Comparison of ENCODE assay signal across 18 mouse cellular contexts in genomic region chr10:93293621-93294020, GRCm38 (mm10). TPM values are rescaled to one million over a fixed set of nuclear protein-coding genes. Genes with fewer than 3 reads are reported as not detected.
DNase-seq lines count a peak whose midpoint lies in the region; ATAC-seq and TF ChIP-seq lines count a peak whose summit lies in the region.
"Had no signal": no experiment of that assay in that cellular context is flagged by ENCODE, and none has a peak within 500 bp of the region (broad histone marks: within the 10 kb centered on the region; RNA-seq: fewer than 3 reads in every experiment).

No protein-coding gene starts in this region.

- H3K4me3 ChIP-seq in heart, postnatal 0 days (ENCODE audit: low read depth, low read length), result no peak overlapping the region
- H3K4me3 ChIP-seq in layer of hippocampus, adult 2 months, result no peak overlapping the region
- no peak overlapping the region for H3K4me3 ChIP-seq in limb, embryonic 10.5 days
- H3K4me3 ChIP-seq in limb, embryonic 15.5 days, result no peak overlapping the region
- H3K4me3 ChIP-seq: forebrain, embryonic 12.5 days; hindbrain, embryonic 15.5 days; neural tube, embryonic 12.5 days had no signal

- H3K4me2 ChIP-seq in heart, postnatal 0 days (ENCODE audit: low read depth, low read length), result no peak overlapping the region
- no peak overlapping the region for H3K4me2 ChIP-seq in limb, embryonic 15.5 days
- H3K4me2 ChIP-seq: forebrain, embryonic 12.5 days; hindbrain, embryonic 15.5 days; neural tube, embryonic 12.5 days had no signal

- no peak for ATAC-seq in heart, postnatal 0 days (ENCODE audit: insufficient read depth, low read depth)
- ATAC-seq in limb, embryonic 15.5 days (ENCODE audit: insufficient number of reproducible peaks, low FRiP score, low TSS enrichment, low read depth), result no peak
- ATAC-seq: intestine, postnatal 0 days had no signal

- H3K27me3 ChIP-seq in heart, postnatal 0 days (ENCODE audit: control insufficient read depth, insufficient read depth, low read length), result no peaks in the 10 kb centered on the region
- H3K27me3 ChIP-seq in limb, embryonic 10.5 days (ENCODE audit: low read depth, poor library complexity, severe bottlenecking), result no peaks in the 10 kb centered on the region
- H3K27me3 ChIP-seq in limb, embryonic 15.5 days, result no peaks in the 10 kb centered on the region
- H3K27me3 ChIP-seq: forebrain, embryonic 12.5 days; hindbrain, embryonic 15.5 days; neural tube, embryonic 12.5 days had no signal

- no peaks in the 10 kb centered on the region for H3K9me3 ChIP-seq in heart, postnatal 0 days (replicated peaks; ENCODE audit: control insufficient read depth, low read length)
- H3K9me3 ChIP-seq in limb, embryonic 10.5 days (replicated peaks), result no peaks in the 10 kb centered on the region
- H3K9me3 ChIP-seq in limb, embryonic 15.5 days, result no peaks in the 10 kb centered on the region
- H3K9me3 ChIP-seq: forebrain, embryonic 12.5 days; hindbrain, embryonic 15.5 days; neural tube, embryonic 12.5 days had no signal

- 48% methylated on average over 7 of the region's 7 CpGs for WGBS in heart, postnatal 0 days
- 79% methylated on average over 7 of the region's 7 CpGs for WGBS in limb, embryonic 10.5 days
- 62% methylated on average over 7 of the region's 7 CpGs for WGBS in limb, embryonic 15.5 days

- TF ChIP-seq EP300 in heart, postnatal 0 days (IDR thresholded peaks at IDR 0.05; ENCODE audit: low read depth), result no peak

- peaks cover 11% of the 10 kb centered on the region; the same call in 1 of the 2 replicates for H3K4me1 ChIP-seq in heart, postnatal 0 days (ENCODE audit: control insufficient read depth, insufficient read depth)
- peaks cover 57% of the 10 kb centered on the region for H3K4me1 ChIP-seq in limb, embryonic 10.5 days
- peaks cover 39% of the 10 kb centered on the region for H3K4me1 ChIP-seq in limb, embryonic 15.5 days
- H3K4me1 ChIP-seq: neural tube, embryonic 12.5 days had no signal

- no peaks in the 10 kb centered on the region for H3K36me3 ChIP-seq in heart, postnatal 0 days (replicated peaks; ENCODE audit: control insufficient read depth, insufficient read depth, low read length)
- peaks cover 25% of the 10 kb centered on the region for H3K36me3 ChIP-seq in limb, embryonic 10.5 days
- H3K36me3 ChIP-seq in limb, embryonic 15.5 days, result 0 out of 2 replicates have a peak, but pooled peaks cover 3% of the 10 kb centered on the region
- H3K36me3 ChIP-seq: forebrain, embryonic 12.5 days; hindbrain, embryonic 15.5 days; neural tube, embryonic 12.5 days had no signal

- DNase-seq in heart, postnatal 0 days (ENCODE audit: low spot score), result no peak
- no peak for DNase-seq in heart, adult 8-10 months (ENCODE audit: low spot score)
- DNase-seq in layer of hippocampus, adult 2 months (ENCODE audit: low spot score in 2 of 2), result no peak
- DNase-seq in layer of hippocampus, postnatal 14 days (ENCODE audit: low spot score in 2 of 2), result no peak
- no peak for DNase-seq in limb, embryonic 10.5 days (ENCODE audit: low spot score)
- DNase-seq in natural killer cell, adult 2 months (ENCODE audit: low spot score in 2 of 2), result no peak
- DNase-seq: adrenal gland, postnatal 36 days; cerebellum, adult 9-10 months; gastrocnemius, postnatal 25 days; heart, postnatal 14 days; layer of hippocampus, adult 9-11 months; lung, embryonic 14.5 days; thymus, adult 2 months had no signal

- peak overlapping the region; percentile 89 for H3K27ac ChIP-seq in heart, postnatal 0 days (ENCODE audit: low read depth)
- H3K27ac ChIP-seq in layer of hippocampus, adult 2 months, result peak overlapping the region; percentile 40; the same call in 1 of the 2 replicates
- peak overlapping the region; percentile 81; the same call in 1 of the 2 replicates for H3K27ac ChIP-seq in limb, embryonic 10.5 days
- H3K27ac ChIP-seq in limb, embryonic 15.5 days, result 0 out of 2 replicates have a peak overlapping the region, but pooled peaks have one; percentile 11
- H3K27ac ChIP-seq: forebrain, embryonic 12.5 days; hindbrain, embryonic 15.5 days; neural tube, embryonic 12.5 days had no signal

- TF ChIP-seq CTCF in heart, postnatal 0 days (IDR thresholded peaks at IDR 0.05; ENCODE audit: low read depth), result no peak
- TF ChIP-seq CTCF in layer of hippocampus, adult 2 months (conservative IDR thresholded peaks at IDR 0.05), result no peak

- H3K9ac ChIP-seq in heart, postnatal 0 days (replicated peaks; ENCODE audit: low read depth, low read length), result no peak overlapping the region
- no peak overlapping the region for H3K9ac ChIP-seq in limb, embryonic 15.5 days
- H3K9ac ChIP-seq: forebrain, embryonic 12.5 days; hindbrain, embryonic 15.5 days; lung, embryonic 14.5 days; neural tube, embryonic 12.5 days had no signal

RNA-seq across cellular contexts. Expression of gene Elk3, which starts 17.3 kb away (rescaled TPM):
- 45.0 and 47.3 TPM in 2 replicates for total RNA-seq in heart, postnatal 0 days (2014; rRNA removed; ENCODE audit: low replicate concordance)
- 31.0 and 34.4 TPM in 2 replicates for polyA plus RNA-seq in heart, postnatal 0 days (2015; fragmentation: Nextera tagmentation; extraction: Ambion mirVana)
- 10 to 100 TPM; 32.0 to 37.6 (median 35.2) TPM for total RNA-seq in heart, adult 8-10 months (2022)
- total RNA-seq in layer of hippocampus, adult 2 months (2021), result 1 to 10 TPM; 8.9 to 9.7 TPM
- 1 to 10 TPM; 8.9 to 9.8 TPM for total RNA-seq in layer of hippocampus, postnatal 14 days (2021)
- polyA plus RNA-seq in limb, embryonic 10.5 days (2016; fragmentation: Nextera tagmentation; extraction: Ambion mirVana), result 34.0 and 36.0 TPM in 2 replicates
- polyA plus RNA-seq in limb, embryonic 15.5 days (2015; fragmentation: Nextera tagmentation; extraction: Ambion mirVana), result 36.2 and 36.3 TPM in 2 replicates

Comparison
In these comparisons a context has a peak if more than half of its experiments do, and no peak if none do; other contexts are left out.
1. H3K27ac ChIP-seq: peak in every context shown above with its lines; median percentile 89 in heart, postnatal 0 days; 81 in limb, embryonic 10.5 days; 40 in layer of hippocampus, adult 2 months; 11 in limb, embryonic 15.5 days.